Mouse (Mus musculus) lung, postnatal 25 days (tissue): ENCODE results near the gene Tmem248.
"Not testable (repeated sequence)": the region's sequence is repeated elsewhere in the genome, so short reads cannot be mapped to it uniquely, and the experiment has no call there.

Experiments
- DNase-seq: peaks from one replicate; pipeline ENCODE4 v3.0.0; 2022; ENCODE audit warnings: low spot score

Tmem248 gene

DNA sequence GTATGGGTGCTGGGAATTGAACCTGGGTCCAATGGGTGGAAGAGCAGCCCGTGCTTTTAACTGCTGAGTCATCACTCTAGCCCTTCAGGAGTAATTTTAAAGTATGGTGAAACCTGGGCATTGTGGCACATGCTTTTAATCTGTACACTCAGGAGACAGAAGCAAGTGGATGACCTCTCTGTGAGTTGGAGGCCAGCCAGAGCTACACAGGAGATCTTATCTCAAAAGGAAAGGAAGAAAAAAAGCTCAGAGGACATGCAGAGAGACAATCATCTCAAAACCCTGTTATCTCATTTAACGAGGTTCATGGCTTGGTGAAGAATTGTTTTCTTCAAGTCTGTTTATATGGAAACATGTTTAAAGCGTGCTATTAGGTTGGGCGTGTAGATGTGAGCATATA is 12.9 kb upstream of the Tmem248 start:
- no peak for DNase-seq

DNA sequence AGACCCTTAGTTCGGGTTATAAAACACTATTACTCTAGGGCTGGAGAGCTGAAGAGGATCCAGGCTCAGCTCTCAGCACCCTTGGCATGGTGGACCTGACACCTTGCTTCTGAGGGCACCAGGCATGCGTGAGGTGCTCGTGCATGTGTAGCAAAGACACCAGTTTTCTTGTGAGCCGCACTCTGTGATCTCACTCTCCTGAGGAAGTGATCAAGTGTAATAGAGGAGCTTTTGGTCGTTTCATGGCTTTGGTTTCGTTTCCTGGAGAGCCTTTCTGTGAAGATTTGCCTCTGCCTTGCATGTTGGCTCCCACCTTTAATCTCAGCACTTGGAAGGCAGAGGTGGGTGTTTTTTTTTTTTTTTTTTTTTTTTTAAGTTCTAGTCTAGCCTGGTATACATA is 12.3 kb upstream of the Tmem248 start:
- DNase-seq = no peak

DNA sequence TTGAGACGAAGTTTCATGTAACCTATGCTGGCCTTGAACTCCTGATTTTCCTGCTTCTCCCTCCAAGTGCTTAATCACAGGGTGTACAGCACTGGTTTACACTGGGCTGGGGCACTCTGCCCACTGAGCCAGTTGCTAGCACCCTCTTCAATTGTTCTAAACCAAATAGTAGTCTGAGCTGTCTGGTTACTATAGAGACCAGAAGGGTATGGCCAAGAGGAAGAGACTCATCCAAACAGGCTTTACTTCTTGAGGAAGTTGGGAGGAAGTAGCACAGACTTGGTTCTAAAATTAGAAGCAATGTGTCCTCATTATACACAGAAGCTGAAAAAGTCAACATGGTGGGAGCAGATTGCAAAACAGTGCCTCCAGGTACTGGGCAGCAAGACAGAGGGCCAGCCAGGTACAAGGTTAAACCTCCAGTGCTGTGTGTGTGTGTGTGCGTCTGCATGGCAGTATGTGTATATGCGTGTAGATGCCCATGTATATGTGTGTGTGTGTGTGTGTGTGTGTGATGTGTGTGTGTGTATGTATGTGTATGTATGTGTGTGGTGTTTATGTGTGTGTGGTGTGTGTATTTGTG is 11.3 kb upstream of the Tmem248 start:
- no peak for DNase-seq

DNA sequence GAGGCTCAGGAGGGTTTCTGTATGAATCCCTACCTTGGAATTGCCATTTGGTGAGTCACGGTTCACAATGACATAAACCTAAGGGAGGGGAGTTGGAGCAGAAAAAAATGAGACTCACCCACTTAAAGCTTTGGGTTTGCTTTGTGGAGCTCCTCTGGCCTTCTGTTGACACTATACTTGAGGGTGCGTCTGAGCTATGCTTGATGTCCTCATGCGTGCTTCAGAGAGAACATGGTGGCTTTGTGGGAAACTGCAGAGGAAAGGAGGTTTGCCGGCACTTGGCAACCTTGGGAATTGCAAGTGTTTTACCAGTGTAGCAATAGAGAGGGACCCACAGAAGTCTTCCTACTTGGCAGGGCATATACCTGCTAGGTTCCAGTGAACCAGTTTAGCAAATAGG is 9.6 kb upstream of the Tmem248 start:
- DNase-seq = peak; percentile 78

- DNase-seq = no peak
These were observed 3.9 kb upstream of the Tmem248 start for GRCm38 (mm10) chr5:130212956-130213355.

DNA sequence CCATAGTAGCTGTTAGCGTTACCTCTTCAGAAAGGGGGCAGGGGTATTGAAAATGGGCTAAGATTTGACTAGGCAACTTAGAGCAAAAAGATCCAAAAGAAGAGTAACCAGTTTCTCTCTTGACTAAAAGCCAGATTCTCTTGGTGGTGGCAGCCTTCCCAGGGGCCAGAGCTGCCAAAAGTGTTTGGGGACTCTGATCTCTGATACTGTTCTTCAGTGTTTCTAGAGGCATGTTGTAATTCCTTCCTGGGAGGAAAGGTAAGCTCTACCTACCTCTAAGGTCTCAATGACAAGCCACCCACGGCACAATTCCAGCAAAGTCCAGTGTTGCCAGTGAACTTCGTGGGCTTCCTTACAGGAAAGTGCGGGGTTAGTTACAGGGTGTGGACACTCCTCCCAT is 525 bp downstream of the Tmem248 start:
- DNase-seq = peak; percentile 35

- peak; percentile 31 for DNase-seq
These were observed 1.5 kb downstream of the Tmem248 start for GRCm38 (mm10) chr5:130218336-130218735.

- no peak for DNase-seq
These were observed 4.4 kb downstream of the Tmem248 start for GRCm38 (mm10) chr5:130221316-130221715.

GRCm38 (mm10) chr5:130221760-130222145 is 4.9 kb downstream of the Tmem248 start:
- DNase-seq = no peak

GRCm38 (mm10) chr5:130222146-130223004 is 5.5 kb downstream of the Tmem248 start:
- peak; percentile 94 for DNase-seq

DNA sequence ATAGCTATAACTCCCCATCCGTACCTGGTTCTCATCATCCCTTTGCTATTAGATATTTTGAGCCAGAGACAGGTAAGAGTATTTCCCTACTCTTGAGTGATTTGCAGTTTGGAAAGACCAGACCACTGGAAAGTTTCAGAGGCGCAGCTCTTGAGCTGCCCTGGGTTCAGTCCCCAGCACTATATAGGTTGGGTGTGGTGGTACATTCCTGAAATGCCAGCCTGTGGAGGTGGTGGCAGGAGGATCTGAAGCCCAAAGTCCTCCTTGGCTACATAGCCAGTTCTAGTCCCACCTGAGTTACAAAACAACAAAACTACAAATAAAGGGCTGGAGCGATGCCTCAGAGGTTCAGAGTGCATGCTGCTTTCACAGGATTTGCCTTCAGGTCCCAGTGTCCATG is 9.9 kb downstream of the Tmem248 start:
- DNase-seq = no peak

- DNase-seq = peak; percentile 47
These were observed 11.2 kb downstream of the Tmem248 start for GRCm38 (mm10) chr5:130228120-130228519.

DNA sequence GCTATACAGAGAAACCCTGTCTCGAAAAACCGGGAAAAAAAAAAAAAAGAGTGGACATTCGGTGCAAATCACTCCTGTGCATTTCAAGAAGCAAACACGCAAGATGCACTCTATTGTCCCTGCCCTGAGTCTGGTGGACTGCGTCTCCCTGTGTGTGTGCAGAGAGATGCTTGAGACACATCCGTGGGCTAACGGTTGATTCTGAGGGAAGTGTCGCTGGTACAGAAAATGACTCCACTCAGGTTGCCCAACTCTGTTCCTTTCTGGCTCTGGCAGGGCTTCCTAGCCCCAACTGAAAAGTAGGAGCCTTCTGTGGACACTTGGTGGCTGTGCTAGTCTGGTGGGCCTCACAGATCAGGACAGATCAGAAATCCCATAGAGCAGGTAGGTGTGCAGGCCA is 19.4 kb downstream of the Tmem248 start:
- DNase-seq = no peak

GRCm38 (mm10) chr5:130239236-130239635 is 22.4 kb downstream of the Tmem248 start:
- DNase-seq = no peak

- DNase-seq = no peak
These were observed 23.0 kb downstream of the Tmem248 start for GRCm38 (mm10) chr5:130239856-130240255.

GRCm38 (mm10) chr5:130241426-130241825 is 24.5 kb downstream of the Tmem248 start:
- DNase-seq = no peak

DNA sequence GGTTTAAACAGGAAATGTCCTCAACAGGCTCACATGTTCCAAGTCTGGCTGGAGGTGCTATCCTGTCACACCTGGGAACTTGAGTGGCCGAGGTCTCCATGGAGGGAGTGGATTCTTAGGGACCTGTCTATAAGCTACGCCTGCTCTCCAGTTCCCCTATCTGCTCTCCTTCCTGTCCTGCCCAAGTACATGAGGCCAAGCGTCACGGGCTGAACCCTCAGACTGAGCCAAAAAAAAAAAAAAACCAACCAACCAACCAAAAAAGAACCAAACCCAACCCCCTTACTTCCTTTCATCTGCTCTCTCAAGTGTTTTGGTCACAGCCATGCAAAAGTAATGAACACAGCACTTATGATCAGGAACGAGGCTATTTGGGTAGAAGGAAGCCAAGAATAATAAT is 30.9 kb downstream of the Tmem248 start:
- DNase-seq = no peak

GRCm38 (mm10) chr5:130254164-130255016 is 37.5 kb downstream of the Tmem248 start:
- peak; percentile 71 for DNase-seq

DNA sequence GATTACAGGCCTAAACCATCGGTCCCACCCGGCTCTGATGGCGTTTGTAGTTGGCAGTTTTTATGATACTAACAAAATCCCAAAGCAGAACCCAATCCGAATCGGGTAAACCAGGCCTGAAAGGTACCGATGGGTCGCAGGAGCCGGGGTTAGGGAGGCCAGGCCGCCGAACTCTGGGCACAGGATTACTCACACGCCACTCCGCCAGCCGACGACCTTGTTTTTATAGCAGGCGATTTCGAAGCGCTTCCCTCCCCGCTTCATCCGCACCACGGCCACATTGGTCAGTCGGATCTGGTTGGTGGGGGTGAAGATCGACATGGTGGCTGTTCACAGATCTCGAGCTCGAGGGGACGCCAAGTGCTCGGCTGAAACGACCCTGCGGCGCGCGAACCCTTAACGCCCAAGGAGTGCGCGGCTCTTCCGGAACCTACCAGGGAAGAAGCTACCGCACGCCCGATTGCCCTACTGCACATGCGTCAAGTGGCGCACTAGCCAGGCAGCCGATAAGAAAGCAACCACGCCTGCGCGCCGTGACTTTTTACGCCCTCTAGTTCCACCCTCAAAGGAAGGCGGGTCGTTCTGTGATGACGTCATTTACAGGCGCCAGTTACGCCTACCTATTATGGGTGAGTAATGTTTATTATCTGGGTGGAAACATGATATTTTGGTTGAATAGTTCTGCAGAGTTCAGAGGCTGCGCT is 38.3 kb downstream of the Tmem248 start, which contains the start of the genes Sbds and Tyw1:
Gene Sbds, minus strand, starts transcription at position 514 of the 704 bp plus-strand sequence.
Gene Tyw1, plus strand, starts transcription at position 603 of the 704 bp plus-strand sequence.
- peak; percentile 99 for DNase-seq

DNA sequence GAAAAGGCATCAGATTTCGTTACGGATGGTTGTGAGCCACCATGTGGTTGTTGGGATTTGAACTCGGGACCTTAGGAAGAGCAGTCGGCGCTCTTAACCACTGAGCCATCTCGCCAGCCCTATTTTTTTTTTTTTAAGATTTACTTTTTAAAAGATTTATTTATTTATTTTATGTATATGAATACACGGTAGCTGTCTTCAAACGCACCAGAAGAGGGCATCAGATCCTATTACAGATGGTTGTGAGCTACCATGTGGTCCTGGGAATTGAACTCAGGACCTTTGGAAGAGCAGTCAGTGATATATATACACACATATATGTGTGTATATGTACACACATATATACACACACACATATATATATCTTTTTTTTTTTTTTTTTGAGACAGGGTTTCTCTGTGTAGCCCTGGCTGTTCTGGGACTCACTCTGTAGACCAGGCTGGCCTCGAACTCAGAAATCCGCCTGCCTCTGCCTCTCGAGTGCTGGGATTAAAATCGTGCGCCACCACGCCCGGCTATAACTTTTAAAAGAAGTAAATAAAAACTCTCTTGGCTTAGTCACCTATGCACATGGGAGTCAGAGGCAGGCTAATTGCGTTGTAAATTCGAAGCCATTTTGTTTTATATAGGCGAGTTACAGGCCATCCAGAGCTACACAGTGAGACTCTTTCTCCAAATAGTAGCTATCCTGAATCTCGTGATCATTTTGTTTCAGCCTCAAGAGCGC is 39.1 kb downstream of the Tmem248 start:
- DNase-seq = not testable (repeated sequence)

- peak; percentile 99 for DNase-seq
These were observed 39.9 kb downstream of the Tmem248 start for GRCm38 (mm10) chr5:130256678-130257271.
